Mouse (Mus musculus): ENCODE results near the gene Kank2. TPM values are rescaled to one million over a fixed set of nuclear protein-coding genes. Genes with fewer than 3 reads are reported as not detected.

Kank2 gene
- total RNA-seq, 2 experiments from 2014 or later = 8.5 to 8.8 TPM

- TF ChIP-seq CTCF (IDR thresholded peaks at IDR 0.05) = no peak
- Histone ChIP-seq H3K4me3 (no peak overlapping the region), H3K27ac (peak overlapping the region; percentile 7; the same call in 1 of the 2 replicates)
- intact Hi-C loops (cut with DNase I) = no loop called here
- DNase-seq (ENCODE audit: extremely low spot score in 1 of 2, low spot score in 2 of 2) = no peak
Observed at GRCm38 (mm10) chr9:21736580-21736979, 62.0 kb downstream of the Kank2 start.

- Histone ChIP-seq H3K4me3 (no peak overlapping the region), H3K27ac (no peak overlapping the region)
- no peak for DNase-seq (ENCODE audit: extremely low spot score in 1 of 2, low spot score in 2 of 2)
- no peak for TF ChIP-seq CTCF (IDR thresholded peaks at IDR 0.05)
- intact Hi-C loops (cut with DNase I) = no loop called here
Observed at GRCm38 (mm10) chr9:21735126-21735525, 63.4 kb downstream of the Kank2 start.

GRCm38 (mm10) chr9:21733989-21734388 lies 64.6 kb downstream of the Kank2 start:
- Histone ChIP-seq H3K27ac (no peak overlapping the region), H3K4me3 (no peak overlapping the region)
- no peak for DNase-seq (ENCODE audit: extremely low spot score in 1 of 2, low spot score in 2 of 2)
- intact Hi-C loops (cut with DNase I) = no loop called here
- TF ChIP-seq CTCF (IDR thresholded peaks at IDR 0.05) = no peak

- intact Hi-C loops (cut with DNase I) = no loop called here
- H3K27ac ChIP-seq = no peak overlapping the region
- no peak overlapping the region for H3K4me3 ChIP-seq
- no peak for DNase-seq (ENCODE audit: extremely low spot score in 1 of 2, low spot score in 2 of 2)
- TF ChIP-seq CTCF (IDR thresholded peaks at IDR 0.05) = no peak
Observed at GRCm38 (mm10) chr9:21733446-21733845, 65.1 kb downstream of the Kank2 start.

- intact Hi-C loops (cut with DNase I) = no loop called here
- H3K4me3 ChIP-seq = no peak overlapping the region
- H3K27ac ChIP-seq = no peak overlapping the region
- DNase-seq (ENCODE audit: extremely low spot score in 1 of 2, low spot score in 2 of 2) = no peak
- no peak for TF ChIP-seq CTCF (IDR thresholded peaks at IDR 0.05)
Observed at GRCm38 (mm10) chr9:21732288-21732687, 66.3 kb downstream of the Kank2 start.

- intact Hi-C loops (cut with DNase I) = no loop called here
- no peak for DNase-seq (ENCODE audit: extremely low spot score in 1 of 2, low spot score in 2 of 2)
- no peak overlapping the region for H3K4me3 ChIP-seq
- no peak overlapping the region for H3K27ac ChIP-seq
- TF ChIP-seq CTCF (IDR thresholded peaks at IDR 0.05) = no peak
Observed at GRCm38 (mm10) chr9:21729264-21729663, 69.3 kb downstream of the Kank2 start.

GRCm38 (mm10) chr9:21728261-21728832 lies 70.2 kb downstream of the Kank2 start:
- no peak overlapping the region for H3K4me3 ChIP-seq
- no peak for TF ChIP-seq CTCF (IDR thresholded peaks at IDR 0.05)
- H3K27ac ChIP-seq = no peak overlapping the region
- intact Hi-C loops (cut with DNase I) = no loop called here
- DNase-seq (ENCODE audit: extremely low spot score in 1 of 2, low spot score in 2 of 2) = no peak

- no peak overlapping the region for H3K27ac ChIP-seq
- no peak for DNase-seq (ENCODE audit: extremely low spot score in 1 of 2, low spot score in 2 of 2)
- intact Hi-C loops (cut with DNase I) = no loop called here
- TF ChIP-seq CTCF (IDR thresholded peaks at IDR 0.05) = no peak
- no peak overlapping the region for H3K4me3 ChIP-seq
Observed at GRCm38 (mm10) chr9:21726218-21726975, 72.1 kb downstream of the Kank2 start.

- intact Hi-C loops (cut with DNase I) = no loop called here
- no peak for DNase-seq (ENCODE audit: extremely low spot score in 1 of 2, low spot score in 2 of 2)
- Histone ChIP-seq H3K4me3 (no peak overlapping the region), H3K27ac (no peak overlapping the region)
- no peak for TF ChIP-seq CTCF (IDR thresholded peaks at IDR 0.05)
Observed at GRCm38 (mm10) chr9:21725224-21726121, 73.1 kb downstream of the Kank2 start.

GRCm38 (mm10) chr9:21724147-21724536 lies 74.4 kb downstream of the Kank2 start:
- intact Hi-C loops (cut with DNase I) = no loop called here
- Histone ChIP-seq H3K4me3 (peak overlapping the region; percentile 82), H3K27ac (peak overlapping the region; percentile 84)
- TF ChIP-seq CTCF (IDR thresholded peaks at IDR 0.05) = no peak
- peak; percentile 82 to 89 for DNase-seq (ENCODE audit: extremely low spot score in 1 of 2, low spot score in 2 of 2)

- peak; percentile 69 to 74 for DNase-seq (ENCODE audit: extremely low spot score in 1 of 2, low spot score in 2 of 2)
- intact Hi-C loops (cut with DNase I) = no loop called here
- peak within 1 kb of the TSS; percentile 82 for H3K4me3 ChIP-seq
- peak within 1 kb of the TSS; percentile 84 for H3K27ac ChIP-seq
- TF ChIP-seq CTCF (IDR thresholded peaks at IDR 0.05) = no peak
Observed at GRCm38 (mm10) chr9:21723377-21724146, 75.0 kb downstream of the Kank2 start, which contains the start of gene Ldlr. Ldlr (plus strand) TSS chr9:21723483.

Measured in left cerebral cortex, adult 2 months (tissue).